Mouse (Mus musculus) neural tube, embryonic 13.5 days (tissue): ENCODE data around the gene Sac3d1. TPM values are rescaled to one million over a fixed set of nuclear protein-coding genes. Genes with fewer than 3 reads are reported as not detected.

Experiments
- polyA plus RNA-seq: library from polyadenylated mRNA; unstranded; fragments of >200 nt; fragmentation: Nextera tagmentation; extraction: Ambion mirVana; gene quantifications from 2 replicates; pipeline ENCODE4 v1.2.1, GENCODE M21; 2015

Gene Sac3d1
- polyA plus RNA-seq, 1 experiment from 2014 or later, result 46.9 TPM

Other genes starting within 250 kb of the Sac3d1 start
- 21.1 and 23.3 TPM in 2 replicates for gene Frmd8, start 243.4 kb downstream of the Sac3d1 start, polyA plus RNA-seq
- 1.6 and 2.3 TPM in 2 replicates for gene Slc25a45, start 240.8 kb downstream of the Sac3d1 start, polyA plus RNA-seq
- 11.1 and 11.4 TPM in 2 replicates for gene Tigd3, start 224.5 kb downstream of the Sac3d1 start, polyA plus RNA-seq
- 117 and 135 TPM in 2 replicates for gene Dpf2, start 205.6 kb downstream of the Sac3d1 start, polyA plus RNA-seq
- gene Cdc42ep2, start 193.8 kb downstream of the Sac3d1 start, polyA plus RNA-seq, result 11.8 and 13.5 TPM in 2 replicates
- 20.8 and 24.8 TPM in 2 replicates for gene Pola2, start 154.4 kb downstream of the Sac3d1 start, polyA plus RNA-seq
- gene Slc22a20, start 132.5 kb downstream of the Sac3d1 start, polyA plus RNA-seq, result not detected in 2 replicates
- gene Capn1, start 102.8 kb downstream of the Sac3d1 start, polyA plus RNA-seq, result 6.9 and 7.5 TPM in 2 replicates
- gene Syvn1, start 72.1 kb downstream of the Sac3d1 start, polyA plus RNA-seq, result 36.2 and 37.0 TPM in 2 replicates
- 65.5 and 68.2 TPM in 2 replicates for gene Mrpl49, start 60.9 kb downstream of the Sac3d1 start, polyA plus RNA-seq
- gene Fau, start 60.8 kb downstream of the Sac3d1 start, polyA plus RNA-seq, result 578 and 624 TPM in 2 replicates
- 28.1 and 33.7 TPM in 2 replicates for gene Znhit2, start 57.5 kb downstream of the Sac3d1 start, polyA plus RNA-seq
- gene Tm7sf2, start 50.3 kb downstream of the Sac3d1 start, polyA plus RNA-seq, result 48.4 and 49.6 TPM in 2 replicates
- 74.2 and 74.5 TPM in 2 replicates for gene Vps51, start 41.4 kb downstream of the Sac3d1 start, polyA plus RNA-seq
- not detected in 2 replicates for gene Tmem262, start 38.6 kb downstream of the Sac3d1 start, polyA plus RNA-seq
- 1.7 and 1.9 TPM in 2 replicates for gene Gm28374, start 36.4 kb downstream of the Sac3d1 start, polyA plus RNA-seq
- gene Zfpl1, start 33.7 kb downstream of the Sac3d1 start, polyA plus RNA-seq, result 73.2 and 85.7 TPM in 2 replicates
- gene Cdca5, start 33.7 kb downstream of the Sac3d1 start, polyA plus RNA-seq, result 6.4 and 7.3 TPM in 2 replicates
- not detected in 2 replicates for gene AC131692.1, start 24.2 kb downstream of the Sac3d1 start, polyA plus RNA-seq
- 0.23 and 0.32 TPM in 2 replicates for gene Naaladl1, start 12.9 kb downstream of the Sac3d1 start, polyA plus RNA-seq
- gene Snx15, start 9.7 kb upstream of the Sac3d1 start, polyA plus RNA-seq, result 51.6 and 56.8 TPM in 2 replicates
- gene Batf2, start 22.3 kb upstream of the Sac3d1 start, polyA plus RNA-seq, result not detected in 2 replicates
- gene Arl2, start 22.9 kb upstream of the Sac3d1 start, polyA plus RNA-seq, result 111 and 126 TPM in 2 replicates
- not detected in 2 replicates for gene Majin, start 65.7 kb upstream of the Sac3d1 start, polyA plus RNA-seq
- 0.72 TPM in 1 of 2 replicates, not detected in the other for gene Gpha2, start 107.7 kb upstream of the Sac3d1 start, polyA plus RNA-seq
- 103 and 111 TPM in 2 replicates for gene Ppp2r5b, start 117.2 kb upstream of the Sac3d1 start, polyA plus RNA-seq
- gene Atg2a, start 123.0 kb upstream of the Sac3d1 start, polyA plus RNA-seq, result 11.6 and 11.8 TPM in 2 replicates
- gene Ehd1, start 158.1 kb upstream of the Sac3d1 start, polyA plus RNA-seq, result 85.5 and 101 TPM in 2 replicates
- 0.26 and 0.57 TPM in 2 replicates for gene Cdc42bpg, start 187.8 kb upstream of the Sac3d1 start, polyA plus RNA-seq
- 71.5 and 73.9 TPM in 2 replicates for gene Men1, start 216.3 kb upstream of the Sac3d1 start, polyA plus RNA-seq
- gene Map4k2, start 222.5 kb upstream of the Sac3d1 start, polyA plus RNA-seq, result 13.5 and 17.0 TPM in 2 replicates
- gene Sf1, start 245.0 kb upstream of the Sac3d1 start, polyA plus RNA-seq, result 107 and 119 TPM in 2 replicates